Mouse (Mus musculus): Measurements from ENCODE around the gene Smim5.

DNA sequence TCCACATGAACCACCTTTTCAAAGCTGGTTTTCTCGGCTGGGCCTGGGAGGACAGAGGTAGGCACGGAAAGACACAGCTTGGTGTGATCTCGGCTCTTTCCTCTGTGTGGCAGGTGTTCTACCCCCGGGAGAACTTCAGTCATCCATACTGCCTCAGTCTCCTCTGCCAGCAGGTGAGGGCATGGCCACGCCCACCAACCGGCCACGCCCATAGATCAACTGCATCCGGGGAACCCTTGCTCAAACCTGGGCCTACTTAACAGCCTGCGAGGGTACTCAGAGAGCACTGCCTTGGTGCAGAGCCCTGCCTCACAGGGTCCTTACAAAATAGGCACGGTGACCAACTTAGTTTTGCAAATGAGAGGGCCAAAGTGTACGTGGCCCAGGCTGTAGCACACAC lies 14.5 kb upstream of the Smim5 start:
- TF ChIP-seq CTCF (IDR thresholded peaks at IDR 0.05; ENCODE audit: borderline replicate concordance, insufficient read depth, low read length) (no peak), POLR2A (IDR thresholded peaks at IDR 0.05; ENCODE audit: low read depth, low read length) (no peak)

Measured in embryonic fibroblast, embryonic 13.5 days (primary cell).